Mouse (Mus musculus) layer of hippocampus, postnatal 25 days (tissue): ENCODE data around the gene Nr1i2. TPM values are rescaled to one million over a fixed set of nuclear protein-coding genes. Genes with fewer than 3 reads are reported as not detected.
"Not testable (repeated sequence)": the region's sequence is repeated elsewhere in the genome, so short reads cannot be mapped to it uniquely, and the experiment has no call there.

Experiments used
- DNase-seq, 2 experiments: peaks; one replicate each; pipeline ENCODE4 v3.0.0; 2022; ENCODE audit warnings: mixed read lengths in 2 of 2, low spot score in 1 of 2; ENCODE audit errors: extremely low spot score in 1 of 2
- total RNA-seq, 2 experiments: library from RNA; stranded (reverse); gene quantifications; 2 replicates each; pipeline ENCODE4 v1.2.3; 2021

Nr1i2 gene
- total RNA-seq, 2 experiments from 2014 or later = not detected

- not testable (repeated sequence) for DNase-seq
Measured at GRCm38 (mm10) chr16:38222491-38222890, 72.1 kb downstream of the Nr1i2 start.

GRCm38 (mm10) chr16:38205272-38205671 is 89.4 kb downstream of the Nr1i2 start:
- no peak for DNase-seq

Other genes with a start within 250 kb of the Nr1i2 start
- 100 to 1,000 TPM; 139 to 153 TPM for gene Gsk3b, start 205.8 kb downstream of the Nr1i2 start, total RNA-seq
- 1 to 10 TPM; 1.0 to 1.4 TPM for gene Maats1, start 47.3 kb upstream of the Nr1i2 start, total RNA-seq
- 100 to 1,000 TPM; 117 to 135 TPM for gene Cox17, start 52.2 kb upstream of the Nr1i2 start, total RNA-seq
- gene Gm21987, start 52.2 kb upstream of the Nr1i2 start, total RNA-seq = under 1 TPM in 1 of 2 experiments, not detected in 1; 0.94 TPM
- gene Popdc2, start 67.4 kb upstream of the Nr1i2 start, total RNA-seq = under 1 TPM; 0.52 to 0.85 TPM
- under 1 TPM; 0.35 to 0.98 TPM for gene Pla1a, start 138.3 kb upstream of the Nr1i2 start, total RNA-seq
- gene Adprh, start 157.9 kb upstream of the Nr1i2 start, total RNA-seq = 10 to 100 TPM; 57.7 to 61.9 TPM
- gene Cd80, start 160.7 kb upstream of the Nr1i2 start, total RNA-seq = under 1 TPM in 1 of 2 experiments, not detected in 1; 0.27 TPM
- gene Timmdc1, start 227.8 kb upstream of the Nr1i2 start, total RNA-seq = 10 to 100 TPM; 29.3 to 34.7 TPM